Mouse (Mus musculus) stomach, postnatal 0 days (tissue): ENCODE data around the gene Nxph4. TPM values are rescaled to one million over a fixed set of nuclear protein-coding genes. Genes with fewer than 3 reads are reported as not detected.
A peak's percentile ranks its signal among the peaks of the same experiment; 100 is the strongest.

ENCODE experiments used
- ATAC-seq: fragments of 200-750 bp; cut with Nextera tagmentation; 2 replicates; pipeline ENCODE4 v1.8.0; 2017; ENCODE audit not compliant: low FRiP score, low TSS enrichment
- DNase-seq: peaks from one replicate; pipeline ENCODE4 v3.0.0-alpha.2; 2016; ENCODE audit warnings: low spot score
- H3K27ac ChIP-seq: fragments of 300-500 bp; sonication (generic); replicated peaks from 2 replicates; pipeline ENCODE4 v1.5.1; 2014; ENCODE audit warnings: mild to moderate bottlenecking, control low read depth
- H3K27me3 ChIP-seq: fragments of 300-500 bp; sonication (generic); 2 replicates; pipeline ENCODE4 v1.6.1; 2014; ENCODE audit warnings: low read length; ENCODE audit not compliant: control insufficient read depth, insufficient read depth
- H3K36me3 ChIP-seq: fragments of 300-500 bp; sonication (generic); 2 replicates; pipeline ENCODE4 v1.6.1; 2014; ENCODE audit warnings: low read length, mixed read lengths; ENCODE audit not compliant: control insufficient read depth, insufficient read depth
- H3K4me1 ChIP-seq: fragments of 300-500 bp; sonication (generic); replicated peaks from 2 replicates; pipeline ENCODE4 v1.6.1; 2014; ENCODE audit warnings: antibody characterized with exemption; ENCODE audit not compliant: control insufficient read depth, insufficient read depth
- H3K4me2 ChIP-seq: fragments of 300-500 bp; sonication (generic); replicated peaks from 2 replicates; pipeline ENCODE4 v1.6.1; 2014; ENCODE audit warnings: low read depth, mild to moderate bottlenecking, control low read depth, moderate library complexity
- H3K4me3 ChIP-seq: fragments of 300-500 bp; sonication (generic); 2 replicates; pipeline ENCODE4 v1.5.1; 2014; ENCODE audit warnings: low read depth, low read length, control low read depth
- H3K9ac ChIP-seq: fragments of 300-500 bp; sonication (generic); 2 replicates; pipeline ENCODE4 v1.6.1; 2014; ENCODE audit warnings: mild to moderate bottlenecking, low read length, control low read depth, mixed read lengths
- H3K9me3 ChIP-seq: fragments of 300-500 bp; sonication (generic); 2 replicates; pipeline ENCODE4 v1.6.1; 2016; ENCODE audit warnings: low read length; ENCODE audit not compliant: control insufficient read depth
- CTCF ChIP-seq: IDR thresholded peaks from 2 replicates; pipeline ENCODE4 v1.5.1; 2016; ENCODE audit warnings: antibody characterized with exemption, low read depth, mild to moderate bottlenecking, moderate library complexity
- EP300 ChIP-seq: optimal IDR thresholded peaks from 2 replicates; pipeline ENCODE3; 2016; ENCODE audit warnings: antibody characterized with exemption
- WGBS: fragments of 180-500 bp; shearing (Covaris S2); extraction: QIAGEN DNeasy Blood & Tissue Kit; methylation state at CpG from one replicate; pipeline ENCODE4 v1.1.7; 2014; 5-methylcytosine and 5-hydroxymethylcytosine counted together
- polyA plus RNA-seq: library from polyadenylated mRNA; unstranded; fragments of >200 nt; fragmentation: Nextera tagmentation; extraction: Ambion mirVana; gene quantifications from 2 replicates; pipeline ENCODE4 v1.2.1, GENCODE M21; 2015

Nxph4 gene
- polyA plus RNA-seq, 1 experiment from 2014 or later: 2.7 TPM

DNA sequence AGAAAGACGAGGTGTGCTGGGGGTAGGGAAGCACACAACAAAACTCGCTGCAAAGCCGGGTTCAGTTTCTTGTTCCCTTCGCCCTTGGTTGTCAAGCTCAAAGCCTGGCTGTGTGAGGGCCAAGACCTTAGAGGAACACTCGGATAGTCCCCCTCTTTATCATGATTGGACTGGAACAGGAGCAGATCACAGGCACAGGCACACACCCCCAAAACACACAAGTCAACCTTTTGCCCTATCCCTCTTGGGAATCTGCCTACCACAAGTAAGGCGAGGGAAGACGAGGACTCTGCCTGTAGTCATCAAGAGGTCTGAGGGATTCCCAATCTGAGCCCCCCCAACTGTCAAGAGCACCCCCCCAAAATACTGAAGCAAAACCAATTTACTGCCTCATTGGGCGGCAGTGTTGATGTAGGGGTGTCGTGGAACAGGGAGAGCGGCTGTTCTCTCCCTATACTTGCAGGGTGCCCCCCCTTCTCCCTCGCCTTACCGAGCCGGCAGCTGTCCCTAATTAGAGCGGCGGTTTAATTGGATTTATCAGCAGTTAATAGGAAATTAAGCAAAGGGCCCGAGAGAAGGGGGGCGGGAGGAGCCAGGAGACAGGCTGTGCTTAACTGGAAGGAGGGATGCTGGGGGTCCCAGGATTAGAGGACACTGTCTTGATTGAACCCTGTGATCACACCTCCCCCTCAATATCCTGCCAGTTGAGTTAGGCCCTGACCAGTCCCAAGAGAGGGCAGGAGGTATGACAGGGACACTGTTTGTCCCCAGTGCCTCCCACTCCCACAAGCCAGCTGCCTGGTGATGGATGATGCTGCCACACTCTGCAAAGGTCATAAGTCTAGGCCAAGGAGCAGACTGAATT is 24.3 kb downstream of the Nxph4 start:
- Histone ChIP-seq H3K9me3 (no peaks in the 10 kb centered on the region), H3K36me3 (no peaks in the 10 kb centered on the region), H3K27ac (no peak overlapping the region), H3K4me1 (peaks cover 11% of the 10 kb centered on the region), H3K4me2 (0 out of 2 replicates have a peak overlapping the region, but pooled peaks have one; percentile 58), H3K9ac (no peak overlapping the region), H3K4me3 (no peak overlapping the region), H3K27me3 (peaks cover 6% of the 10 kb centered on the region; the same call in 1 of the 2 replicates)
- 37% methylated on average over 16 of the region's 17 CpGs for WGBS
- no peak for TF ChIP-seq EP300
- no peak for TF ChIP-seq CTCF
- ATAC-seq (no peak), DNase-seq (no peak)

DNA sequence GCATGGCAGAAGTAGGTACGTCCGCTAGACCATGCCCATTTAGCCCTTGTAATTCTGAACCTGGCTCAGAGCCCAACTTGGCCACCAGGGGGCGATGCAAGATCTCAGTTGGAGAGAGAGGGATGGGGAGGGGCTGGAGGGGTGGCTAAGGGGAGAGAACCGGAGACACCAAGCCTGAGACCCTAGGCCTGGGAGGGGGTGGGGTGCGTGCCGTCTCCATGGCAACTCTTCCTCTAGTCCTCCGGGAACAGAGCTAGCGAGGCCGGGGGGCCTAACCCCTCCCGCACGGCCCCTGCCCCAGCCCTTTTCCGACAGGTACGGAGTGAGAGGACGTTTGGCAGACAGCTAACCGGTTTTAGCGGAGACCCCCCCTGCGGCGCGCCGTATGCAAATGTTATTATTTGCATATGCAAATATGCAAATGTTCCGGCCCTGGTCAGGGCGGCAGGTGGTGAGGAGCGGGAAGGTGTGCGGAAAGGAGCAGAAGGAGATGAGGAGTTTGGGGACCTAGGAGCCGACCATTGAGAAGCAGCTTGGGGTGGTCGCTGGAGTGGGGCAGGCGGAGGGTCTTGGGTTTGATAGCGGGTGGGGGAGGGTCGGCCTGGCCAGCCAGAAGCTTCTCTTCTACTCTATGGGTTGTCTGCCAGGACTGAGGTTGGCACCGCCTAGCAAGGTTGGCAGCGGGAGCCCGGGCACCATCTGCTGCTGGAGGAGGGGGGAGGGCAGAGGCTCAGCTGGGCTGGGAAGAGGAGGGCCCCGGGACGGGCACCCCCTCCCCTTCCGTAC is 25.1 kb downstream of the Nxph4 start:
- no peaks in the 10 kb centered on the region for H3K9me3 ChIP-seq
- no peak overlapping the region for H3K27ac ChIP-seq
- DNase-seq (peak; percentile 88), ATAC-seq (peak; percentile 33)
- peaks cover 11% of the 10 kb centered on the region for H3K4me1 ChIP-seq
- no peaks in the 10 kb centered on the region for H3K36me3 ChIP-seq
- peak overlapping the region; percentile 58 for H3K4me2 ChIP-seq
- 4% methylated on average over 32 of the region's 35 CpGs for WGBS
- peak; percentile 88 for TF ChIP-seq CTCF
- no peak for TF ChIP-seq EP300
- no peak overlapping the region for H3K9ac ChIP-seq
- H3K4me3 ChIP-seq: peak overlapping the region; percentile 34
- H3K27me3 ChIP-seq: peaks cover 6% of the 10 kb centered on the region; the same call in 1 of the 2 replicates

DNA sequence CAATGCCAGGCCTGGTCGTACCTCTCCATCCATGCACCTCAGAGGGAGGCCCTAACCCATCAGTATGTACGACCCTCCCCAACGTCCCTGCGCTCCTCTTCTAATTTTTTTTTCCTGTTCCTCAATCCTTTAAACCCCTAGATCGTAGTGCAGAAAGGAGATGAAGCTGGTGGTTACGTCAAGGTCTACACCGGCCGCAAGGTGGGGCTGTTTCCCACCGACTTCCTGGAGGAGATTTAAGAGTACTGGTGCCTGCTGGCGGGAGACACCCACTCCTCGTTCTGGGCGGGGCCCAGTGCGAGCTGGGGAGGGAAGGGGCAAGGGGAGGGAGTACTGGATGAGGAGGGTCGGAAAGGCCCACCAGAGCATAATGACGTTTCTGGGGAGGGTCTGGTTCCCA is 26.1 kb downstream of the Nxph4 start:
- TF ChIP-seq EP300 (no peak), CTCF (peak; percentile 83)
- peak; percentile 89 for DNase-seq
- peaks cover 7% of the 10 kb centered on the region; the same call in 1 of the 2 replicates for H3K4me1 ChIP-seq
- ATAC-seq: no peak
- 0 out of 2 replicates have a peak, but pooled peaks cover 3% of the 10 kb centered on the region for H3K36me3 ChIP-seq
- H3K9ac ChIP-seq: no peak overlapping the region; the same call in 1 of the 2 replicates
- peak overlapping the region; percentile 36; the same call in 1 of the 2 replicates for H3K4me2 ChIP-seq
- no peak overlapping the region for H3K4me3 ChIP-seq
- no peak overlapping the region for H3K27ac ChIP-seq
- H3K9me3 ChIP-seq: no peaks in the 10 kb centered on the region
- peaks cover 6% of the 10 kb centered on the region; the same call in 1 of the 2 replicates for H3K27me3 ChIP-seq
- WGBS: 10% methylated on average over 15 of the region's 15 CpGs

DNA sequence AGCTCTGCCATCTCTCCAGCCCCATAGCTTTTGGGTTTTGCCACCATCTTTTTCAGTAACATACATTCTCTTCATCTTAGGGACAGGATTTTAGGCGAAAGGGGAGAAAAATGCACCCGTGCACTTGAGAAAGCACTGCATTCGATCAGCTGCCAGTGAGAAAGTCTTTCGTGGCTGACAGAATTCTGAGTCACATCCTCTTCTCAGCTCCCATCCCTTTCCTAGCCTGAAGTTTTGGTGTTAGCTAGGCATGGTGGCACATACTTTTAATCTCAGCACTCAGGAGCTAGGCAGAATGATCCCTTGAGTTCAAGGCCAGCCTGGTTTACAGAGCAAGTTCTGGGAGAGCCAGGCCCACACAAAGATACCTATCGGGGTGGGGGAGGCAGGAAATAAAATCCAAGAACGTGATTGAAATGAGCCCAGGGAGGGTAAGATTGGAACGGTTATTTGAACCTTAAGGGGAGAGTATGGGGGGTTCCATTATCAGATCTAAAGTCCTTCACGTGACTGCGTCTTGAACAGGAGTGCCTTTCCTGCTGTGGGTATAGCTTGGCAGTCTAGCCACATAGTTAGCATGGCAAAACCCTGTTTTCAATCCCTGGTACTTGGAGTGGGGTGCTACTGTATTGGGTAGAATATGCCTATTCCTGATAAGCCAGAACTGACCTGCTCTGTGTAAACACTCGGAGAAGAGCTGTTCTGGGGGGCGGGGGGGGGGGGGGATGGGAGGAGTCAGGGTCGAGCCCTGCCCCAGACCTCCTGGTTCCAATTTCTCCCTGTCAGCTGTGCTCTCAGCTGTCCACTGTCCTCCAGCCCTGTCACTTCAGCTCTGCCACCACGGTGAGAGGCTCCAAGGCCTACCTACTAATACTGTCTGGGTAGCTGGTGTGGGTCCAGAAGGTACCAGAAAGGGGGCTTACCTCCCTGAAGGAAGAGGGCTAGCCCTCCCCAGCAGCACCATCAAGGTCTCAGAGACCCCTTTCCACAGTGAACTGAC is 33.2 kb downstream of the Nxph4 start, which contains the start of gene Stac3:
TSS of gene Stac3 (plus strand) at position 793 of the 1,000 bp plus-strand sequence.
- no peak for DNase-seq
- H3K4me2 ChIP-seq: no peak within 1 kb of the TSS
- no peak within 1 kb of the TSS for H3K9ac ChIP-seq
- no peak within 1 kb of the TSS for H3K27ac ChIP-seq
- no peak within 1 kb of the TSS for H3K4me3 ChIP-seq
- ATAC-seq: 0 out of 2 replicates have a peak, but pooled peaks have one; percentile 28
- 68% methylated on average over 12 of the region's 13 CpGs for WGBS
- H3K9me3 ChIP-seq: no peaks in the 10 kb centered on the region
- H3K4me1 ChIP-seq: no peaks in the 10 kb centered on the region
- peaks cover 21% of the 10 kb centered on the region for H3K36me3 ChIP-seq
- no peaks in the 10 kb centered on the region for H3K27me3 ChIP-seq
- TF ChIP-seq EP300: no peak
- TF ChIP-seq CTCF: no peak

DNA sequence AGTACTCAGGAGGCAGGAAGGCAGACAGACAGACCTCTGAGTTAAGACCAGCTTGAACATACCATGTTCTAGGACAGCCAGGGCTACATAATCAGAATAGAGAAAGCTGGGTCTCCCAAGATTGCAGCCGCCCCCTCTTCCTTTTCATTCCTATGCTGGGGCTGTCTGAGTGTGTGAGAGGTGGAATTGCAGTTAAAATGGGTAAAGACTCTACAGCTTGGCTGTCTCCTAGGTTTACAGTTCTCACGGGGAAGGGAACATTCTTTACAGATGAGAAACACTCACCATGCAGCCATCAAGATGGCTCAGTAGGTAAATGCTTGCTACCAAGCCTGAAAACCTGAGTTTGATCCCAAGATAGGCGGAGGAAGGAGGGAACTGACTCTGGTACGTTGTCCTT is 34.3 kb downstream of the Nxph4 start:
- H3K27me3 ChIP-seq: no peaks in the 10 kb centered on the region
- WGBS: 79% methylated on average over 4 of the region's 4 CpGs

More for the DNA sequence above, 34.3 kb downstream of the Nxph4 start:
- Histone ChIP-seq H3K9ac (no peak overlapping the region), H3K4me3 (no peak overlapping the region), H3K9me3 (no peaks in the 10 kb centered on the region), H3K4me1 (no peaks in the 10 kb centered on the region), H3K4me2 (no peak overlapping the region), H3K27ac (no peak overlapping the region), H3K36me3 (peaks cover 26% of the 10 kb centered on the region)
- ATAC-seq (no peak), DNase-seq (no peak)
- no peak for TF ChIP-seq CTCF
- TF ChIP-seq EP300: no peak
